Mouse (Mus musculus) megakaryocyte, embryonic 14.5 days (primary cell): Measurements from ENCODE around the gene Rab3il1.

Experiments
- FLI1 ChIP-seq: IDR thresholded peaks from 2 replicates; pipeline ENCODE4 v1.6.1; 2012; ENCODE audit warnings: low read length, inconsistent platforms, mixed read lengths
- GATA1 ChIP-seq: IDR thresholded peaks from 3 replicates; pipeline ENCODE4 v1.6.1; 2012; ENCODE audit warnings: mixed read lengths, low read length, inconsistent platforms, borderline replicate concordance

- no peak for TF ChIP-seq GATA1
- TF ChIP-seq FLI1 = no peak
Measured at GRCm38 (mm10) chr19:9984111-9985055, 17.1 kb upstream of the Rab3il1 start.
